Mouse (Mus musculus): ENCODE data around the gene Olfr1045.

GRCm38 (mm10) chr2:86240189-86240588 lies 37.4 kb upstream of the Olfr1045 start, which contains the start of gene Olfr1048:
- TF ChIP-seq POLR2A (IDR thresholded peaks at IDR 0.05; ENCODE audit: extremely low read depth, insufficient read depth, low read length) (no peak), CTCF (IDR thresholded peaks at IDR 0.05; ENCODE audit: extremely low read depth, insufficient read depth, low read length) (no peak)
